Mouse (Mus musculus): ENCODE results near the gene Vmn1r191. TPM values are rescaled to one million over a fixed set of nuclear protein-coding genes. Genes with fewer than 3 reads are reported as not detected.

The Vmn1r191 gene
- polyA plus RNA-seq, 1 experiment from 2014 or later, result not detected

Small RNA genes within 50 kb of the gene (microRNA-seq; reads per million reads assigned to microRNA genes)
- gene Gm23282 (ENCODE audit: borderline number of aligned reads) (not detected), gene Gm25084 (ENCODE audit: borderline number of aligned reads) (not detected)

Other genes with a start within 250 kb of the Vmn1r191 start
- 28.2 and 30.4 TPM in 2 replicates for gene Zfp184, start 238.9 kb downstream of the Vmn1r191 start, polyA plus RNA-seq (2014; fragmentation: Nextera tagmentation; extraction: Ambion mirVana)
- gene Pom121l2, start 202.8 kb downstream of the Vmn1r191 start, polyA plus RNA-seq (2014; fragmentation: Nextera tagmentation; extraction: Ambion mirVana), result 0.24 TPM in 1 of 2 replicates, not detected in the other
- gene Prss16, start 174.2 kb downstream of the Vmn1r191 start, polyA plus RNA-seq (2014; fragmentation: Nextera tagmentation; extraction: Ambion mirVana), result 0.25 and 0.50 TPM in 2 replicates
- gene Hist1h2ah, start 148.4 kb downstream of the Vmn1r191 start, polyA plus RNA-seq (2014; fragmentation: Nextera tagmentation; extraction: Ambion mirVana), result 4.2 and 20.5 TPM in 2 replicates
- 15.9 and 24.3 TPM in 2 replicates for gene Hist1h2bk, start 148.1 kb downstream of the Vmn1r191 start, polyA plus RNA-seq (2014; fragmentation: Nextera tagmentation; extraction: Ambion mirVana)
- gene Hist1h4i, start 142.6 kb downstream of the Vmn1r191 start, polyA plus RNA-seq (2014; fragmentation: Nextera tagmentation; extraction: Ambion mirVana), result 31.9 and 34.5 TPM in 2 replicates
- 99.8 and 102 TPM in 2 replicates for gene Hist1h2ag, start 141.0 kb downstream of the Vmn1r191 start, polyA plus RNA-seq (2014; fragmentation: Nextera tagmentation; extraction: Ambion mirVana)
- 14.2 and 16.0 TPM in 2 replicates for gene Hist1h2bj, start 140.8 kb downstream of the Vmn1r191 start, polyA plus RNA-seq (2014; fragmentation: Nextera tagmentation; extraction: Ambion mirVana)
- not detected in 2 replicates for gene Vmn1r188, start 99.5 kb downstream of the Vmn1r191 start, polyA plus RNA-seq (2014; fragmentation: Nextera tagmentation; extraction: Ambion mirVana)
- gene Vmn1r189, start 78.1 kb downstream of the Vmn1r191 start, polyA plus RNA-seq (2014; fragmentation: Nextera tagmentation; extraction: Ambion mirVana), result not detected in 2 replicates
- gene Vmn1r192, start 7.2 kb upstream of the Vmn1r191 start, polyA plus RNA-seq (2014; fragmentation: Nextera tagmentation; extraction: Ambion mirVana), result not detected in 2 replicates
- gene Vmn1r193, start 39.2 kb upstream of the Vmn1r191 start, polyA plus RNA-seq (2014; fragmentation: Nextera tagmentation; extraction: Ambion mirVana), result not detected in 2 replicates
- not detected in 2 replicates for gene Vmn1r194, start 60.2 kb upstream of the Vmn1r191 start, polyA plus RNA-seq (2014; fragmentation: Nextera tagmentation; extraction: Ambion mirVana)
- not detected in 2 replicates for gene Vmn1r195, start 86.6 kb upstream of the Vmn1r191 start, polyA plus RNA-seq (2014; fragmentation: Nextera tagmentation; extraction: Ambion mirVana)
- gene Vmn1r196, start 106.0 kb upstream of the Vmn1r191 start, polyA plus RNA-seq (2014; fragmentation: Nextera tagmentation; extraction: Ambion mirVana), result not detected in 2 replicates
- not detected in 2 replicates for gene Vmn1r197, start 140.6 kb upstream of the Vmn1r191 start, polyA plus RNA-seq (2014; fragmentation: Nextera tagmentation; extraction: Ambion mirVana)
- gene Vmn1r198, start 166.4 kb upstream of the Vmn1r191 start, polyA plus RNA-seq (2014; fragmentation: Nextera tagmentation; extraction: Ambion mirVana), result not detected in 2 replicates
- not detected in 2 replicates for gene Vmn1r199, start 195.8 kb upstream of the Vmn1r191 start, polyA plus RNA-seq (2014; fragmentation: Nextera tagmentation; extraction: Ambion mirVana)
- not detected in 2 replicates for gene Vmn1r200, start 206.4 kb upstream of the Vmn1r191 start, polyA plus RNA-seq (2014; fragmentation: Nextera tagmentation; extraction: Ambion mirVana)